Comparison of ENCODE assay signal across 11 mouse cellular contexts in genomic region chr5:27854290-27854689, GRCm38 (mm10). TPM values are rescaled to one million over a fixed set of nuclear protein-coding genes. Genes with fewer than 3 reads are reported as not detected.
DNase-seq lines count a peak whose midpoint lies in the region; ATAC-seq lines count a peak whose summit lies in the region.
"Had no signal": no experiment of that assay in that cellular context is flagged by ENCODE, and none has a peak within 500 bp of the region (broad histone marks: within the 10 kb centered on the region; RNA-seq: fewer than 3 reads in every experiment).

No protein-coding gene starts in this region.

- H3K27ac ChIP-seq in kidney, embryonic 16.5 days (ENCODE audit: low read length) = no peak overlapping the region
- H3K27ac ChIP-seq: hindbrain, embryonic 15.5 days; liver, embryonic 15.5 days; neural tube, embryonic 12.5 days had no signal

- H3K4me1 ChIP-seq in kidney, embryonic 16.5 days (ENCODE audit: insufficient read depth, low read length) = no peaks in the 10 kb centered on the region
- H3K4me1 ChIP-seq: hindbrain, embryonic 15.5 days; liver, embryonic 15.5 days; neural tube, embryonic 12.5 days had no signal

- no peaks in the 10 kb centered on the region for H3K9me3 ChIP-seq in kidney, embryonic 16.5 days (ENCODE audit: low read length)
- H3K9me3 ChIP-seq: hindbrain, embryonic 15.5 days; liver, embryonic 15.5 days; neural tube, embryonic 12.5 days had no signal

- peak; percentile 41 for DNase-seq in kidney, adult 9 months
- DNase-seq in thymus, postnatal 14 days = peak; percentile 14
- DNase-seq in thymus, postnatal 36 days = no peak
- peak; percentile 28 for DNase-seq in c-Kit-negative CD71-positive TER-119-positive erythroid progenitor cells, embryonic 14.5 days (ENCODE audit: low read depth, low spot score)
- no peak for DNase-seq in ovary, postnatal 10 days (ENCODE audit: low spot score)
- DNase-seq: cerebellum, adult 11-12 months had no signal

- H3K27me3 ChIP-seq in kidney, embryonic 16.5 days (ENCODE audit: insufficient read depth, low read length) = no peaks in the 10 kb centered on the region
- H3K27me3 ChIP-seq: hindbrain, embryonic 15.5 days; liver, embryonic 15.5 days; neural tube, embryonic 12.5 days had no signal

- no peak overlapping the region for H3K9ac ChIP-seq in kidney, embryonic 16.5 days (replicated peaks; ENCODE audit: low read length)
- H3K9ac ChIP-seq: hindbrain, embryonic 15.5 days; liver, embryonic 15.5 days; neural tube, embryonic 12.5 days had no signal

- no peak overlapping the region for H3K4me2 ChIP-seq in kidney, embryonic 16.5 days (replicated peaks; ENCODE audit: low read depth, low read length)
- H3K4me2 ChIP-seq: hindbrain, embryonic 15.5 days; liver, embryonic 15.5 days; neural tube, embryonic 12.5 days had no signal

- no peaks in the 10 kb centered on the region for H3K36me3 ChIP-seq in kidney, embryonic 16.5 days (ENCODE audit: insufficient read depth, low read length)
- H3K36me3 ChIP-seq: hindbrain, embryonic 15.5 days; liver, embryonic 15.5 days; neural tube, embryonic 12.5 days had no signal

- no peak overlapping the region for H3K4me3 ChIP-seq in kidney, embryonic 16.5 days (ENCODE audit: low read length)
- H3K4me3 ChIP-seq: hindbrain, embryonic 15.5 days; liver, embryonic 15.5 days; neural tube, embryonic 12.5 days had no signal

- ATAC-seq in kidney, embryonic 16.5 days (ENCODE audit: low FRiP score, low TSS enrichment) = no peak
- ATAC-seq in activated CD4-positive, CD25-positive, alpha-beta regulatory T cell, adult 4 months = no peak

- 65% methylated on average over 1 of the region's 1 CpGs for WGBS in kidney, embryonic 16.5 days

RNA-seq across cellular contexts. Expression of gene Htr5a, which starts 12.3 kb away (rescaled TPM):
- polyA plus RNA-seq in kidney, embryonic 16.5 days (2015; fragmentation: Nextera tagmentation; extraction: Ambion mirVana) = not detected in 2 replicates
- polyA plus RNA-seq in activated CD4-positive, CD25-positive, alpha-beta regulatory T cell, adult 4 months (2017; shearing (Covaris generic)) = not detected
- polyA plus RNA-seq: liver, embryonic 15.5 days had no signal

Comparison
In these comparisons a context has a peak if more than half of its experiments do, and no peak if none do; other contexts are left out.
1. DNase-seq: peak in kidney, adult 9 months (single experiment), thymus, postnatal 14 days (single experiment) and c-Kit-negative CD71-positive TER-119-positive erythroid progenitor cells, embryonic 14.5 days (single experiment); none in thymus, postnatal 36 days (0 of 2) and ovary, postnatal 10 days (single experiment).